Mouse (Mus musculus): ENCODE measurements around the gene Cntnap2. TPM values are rescaled to one million over a fixed set of nuclear protein-coding genes. Genes with fewer than 3 reads are reported as not detected.
"Not testable (repeated sequence)": the region's sequence is repeated elsewhere in the genome, so short reads cannot be mapped to it uniquely, and the experiment has no call there.

Gene Cntnap2
- polyA plus RNA-seq, 1 experiment from 2014 or later = 1.1 TPM

- Histone ChIP-seq H3K9me3 (ENCODE audit: control insufficient read depth, low read length) (no peaks in the 10 kb centered on the region), H3K4me1 (replicated peaks; ENCODE audit: control insufficient read depth, insufficient read depth, low read length) (peaks cover 2% of the 10 kb centered on the region; the same call in 1 of the 2 replicates), H3K36me3 (ENCODE audit: control insufficient read depth, insufficient read depth, low read length) (no peaks in the 10 kb centered on the region), H3K9ac (ENCODE audit: low read length) (no peak overlapping the region), H3K27ac (ENCODE audit: low read length) (no peak overlapping the region), H3K27me3 (ENCODE audit: control insufficient read depth, insufficient read depth, low read depth, low read length) (no peaks in the 10 kb centered on the region), H3K4me3 (ENCODE audit: low read length) (no peak overlapping the region), H3K4me2 (ENCODE audit: low read depth, low read length) (no peak overlapping the region)
- WGBS = 70% methylated on average over 1 of the region's 1 CpGs
- no peak for ATAC-seq (ENCODE audit: low read depth)
Measured at GRCm38 (mm10) chr6:47285742-47286141, 2226.6 kb downstream of the Cntnap2 start.

- not testable (repeated sequence) for H3K9me3 ChIP-seq (ENCODE audit: control insufficient read depth, low read length); H3K27me3 ChIP-seq (ENCODE audit: control insufficient read depth, insufficient read depth, low read depth, low read length); H3K4me2 ChIP-seq (ENCODE audit: low read depth, low read length); H3K36me3 ChIP-seq (ENCODE audit: control insufficient read depth, insufficient read depth, low read length); H3K27ac ChIP-seq (ENCODE audit: low read length); H3K4me3 ChIP-seq (ENCODE audit: low read length); ATAC-seq (ENCODE audit: low read depth); H3K9ac ChIP-seq (ENCODE audit: low read length); H3K4me1 ChIP-seq (replicated peaks; ENCODE audit: control insufficient read depth, insufficient read depth, low read length)
- 56% methylated on average over 12 of the region's 12 CpGs for WGBS
Measured at GRCm38 (mm10) chr6:47286247-47286967, 2227.2 kb downstream of the Cntnap2 start.

GRCm38 (mm10) chr6:47287722-47288121 lies 2228.6 kb downstream of the Cntnap2 start:
- Histone ChIP-seq H3K27me3 (ENCODE audit: control insufficient read depth, insufficient read depth, low read depth, low read length) (no peaks in the 10 kb centered on the region), H3K9ac (ENCODE audit: low read length) (no peak overlapping the region), H3K4me2 (ENCODE audit: low read depth, low read length) (no peak overlapping the region), H3K27ac (ENCODE audit: low read length) (no peak overlapping the region), H3K4me1 (replicated peaks; ENCODE audit: control insufficient read depth, insufficient read depth, low read length) (no peaks in the 10 kb centered on the region), H3K36me3 (ENCODE audit: control insufficient read depth, insufficient read depth, low read length) (no peaks in the 10 kb centered on the region), H3K4me3 (ENCODE audit: low read length) (no peak overlapping the region), H3K9me3 (ENCODE audit: control insufficient read depth, low read length) (no peaks in the 10 kb centered on the region)
- ATAC-seq (ENCODE audit: low read depth) = no peak
- 72% methylated on average over 1 of the region's 1 CpGs for WGBS

- Histone ChIP-seq H3K4me2 (ENCODE audit: low read depth, low read length) (no peak overlapping the region), H3K27ac (ENCODE audit: low read length) (no peak overlapping the region), H3K4me3 (ENCODE audit: low read length) (no peak overlapping the region), H3K4me1 (replicated peaks; ENCODE audit: control insufficient read depth, insufficient read depth, low read length) (no peaks in the 10 kb centered on the region), H3K36me3 (ENCODE audit: control insufficient read depth, insufficient read depth, low read length) (no peaks in the 10 kb centered on the region), H3K9me3 (ENCODE audit: control insufficient read depth, low read length) (no peaks in the 10 kb centered on the region), H3K9ac (ENCODE audit: low read length) (no peak overlapping the region), H3K27me3 (ENCODE audit: control insufficient read depth, insufficient read depth, low read depth, low read length) (no peaks in the 10 kb centered on the region)
- ATAC-seq (ENCODE audit: low read depth) = no peak
Measured at GRCm38 (mm10) chr6:47291973-47292372, 2232.8 kb downstream of the Cntnap2 start.

GRCm38 (mm10) chr6:47292437-47292836 lies 2233.3 kb downstream of the Cntnap2 start:
- H3K27me3 ChIP-seq (ENCODE audit: control insufficient read depth, insufficient read depth, low read depth, low read length) = no peaks in the 10 kb centered on the region
- H3K4me3 ChIP-seq (ENCODE audit: low read length) = no peak overlapping the region
- no peaks in the 10 kb centered on the region for H3K4me1 ChIP-seq (replicated peaks; ENCODE audit: control insufficient read depth, insufficient read depth, low read length)
- no peak overlapping the region for H3K9ac ChIP-seq (ENCODE audit: low read length)
- no peak overlapping the region for H3K4me2 ChIP-seq (ENCODE audit: low read depth, low read length)
- WGBS = 43% methylated on average over 3 of the region's 3 CpGs
- no peak for ATAC-seq (ENCODE audit: low read depth)
- H3K9me3 ChIP-seq (ENCODE audit: control insufficient read depth, low read length) = no peaks in the 10 kb centered on the region
- H3K27ac ChIP-seq (ENCODE audit: low read length) = no peak overlapping the region
- H3K36me3 ChIP-seq (ENCODE audit: control insufficient read depth, insufficient read depth, low read length) = no peaks in the 10 kb centered on the region

- Histone ChIP-seq H3K9me3 (ENCODE audit: control insufficient read depth, low read length) (no peaks in the 10 kb centered on the region), H3K4me1 (replicated peaks; ENCODE audit: control insufficient read depth, insufficient read depth, low read length) (no peaks in the 10 kb centered on the region), H3K27me3 (ENCODE audit: control insufficient read depth, insufficient read depth, low read depth, low read length) (no peaks in the 10 kb centered on the region), H3K4me2 (ENCODE audit: low read depth, low read length) (no peak overlapping the region), H3K4me3 (ENCODE audit: low read length) (no peak overlapping the region), H3K36me3 (ENCODE audit: control insufficient read depth, insufficient read depth, low read length) (no peaks in the 10 kb centered on the region), H3K27ac (ENCODE audit: low read length) (no peak overlapping the region), H3K9ac (ENCODE audit: low read length) (no peak overlapping the region)
- WGBS = 19% methylated on average over 1 of the region's 1 CpGs
- ATAC-seq (ENCODE audit: low read depth) = no peak
Measured at GRCm38 (mm10) chr6:47294433-47294832, 2235.3 kb downstream of the Cntnap2 start.

- Histone ChIP-seq H3K36me3 (ENCODE audit: control insufficient read depth, insufficient read depth, low read length) (no peaks in the 10 kb centered on the region), H3K4me3 (ENCODE audit: low read length) (no peak overlapping the region), H3K9me3 (ENCODE audit: control insufficient read depth, low read length) (no peaks in the 10 kb centered on the region), H3K9ac (ENCODE audit: low read length) (no peak overlapping the region), H3K4me1 (replicated peaks; ENCODE audit: control insufficient read depth, insufficient read depth, low read length) (peaks cover 6% of the 10 kb centered on the region; the same call in 1 of the 2 replicates), H3K27ac (ENCODE audit: low read length) (peak overlapping the region; percentile 41), H3K27me3 (ENCODE audit: control insufficient read depth, insufficient read depth, low read depth, low read length) (no peaks in the 10 kb centered on the region), H3K4me2 (ENCODE audit: low read depth, low read length) (peak overlapping the region; percentile 28; the same call in 1 of the 2 replicates)
- WGBS = 35% methylated on average over 11 of the region's 11 CpGs
- ATAC-seq (ENCODE audit: low read depth) = peak; percentile 84
Measured at GRCm38 (mm10) chr6:47304848-47305490, 2245.8 kb downstream of the Cntnap2 start.

GRCm38 (mm10) chr6:47306065-47306798 lies 2247.1 kb downstream of the Cntnap2 start:
- no peak overlapping the region for H3K27ac ChIP-seq (ENCODE audit: low read length)
- no peak overlapping the region for H3K4me3 ChIP-seq (ENCODE audit: low read length)
- no peak for ATAC-seq (ENCODE audit: low read depth)
- H3K4me2 ChIP-seq (ENCODE audit: low read depth, low read length) = no peak overlapping the region
- no peaks in the 10 kb centered on the region for H3K27me3 ChIP-seq (ENCODE audit: control insufficient read depth, insufficient read depth, low read depth, low read length)
- H3K4me1 ChIP-seq (replicated peaks; ENCODE audit: control insufficient read depth, insufficient read depth, low read length) = peaks cover 6% of the 10 kb centered on the region; the same call in 1 of the 2 replicates
- H3K9me3 ChIP-seq (ENCODE audit: control insufficient read depth, low read length) = no peaks in the 10 kb centered on the region
- no peaks in the 10 kb centered on the region for H3K36me3 ChIP-seq (ENCODE audit: control insufficient read depth, insufficient read depth, low read length)
- H3K9ac ChIP-seq (ENCODE audit: low read length) = no peak overlapping the region
- WGBS = 63% methylated on average over 8 of the region's 8 CpGs

- Histone ChIP-seq H3K36me3 (ENCODE audit: control insufficient read depth, insufficient read depth, low read length) (no peaks in the 10 kb centered on the region), H3K4me1 (replicated peaks; ENCODE audit: control insufficient read depth, insufficient read depth, low read length) (peaks cover 6% of the 10 kb centered on the region; the same call in 1 of the 2 replicates), H3K9me3 (ENCODE audit: control insufficient read depth, low read length) (no peaks in the 10 kb centered on the region), H3K4me2 (ENCODE audit: low read depth, low read length) (no peak overlapping the region), H3K9ac (ENCODE audit: low read length) (no peak overlapping the region), H3K27ac (ENCODE audit: low read length) (no peak overlapping the region), H3K4me3 (ENCODE audit: low read length) (no peak overlapping the region), H3K27me3 (ENCODE audit: control insufficient read depth, insufficient read depth, low read depth, low read length) (no peaks in the 10 kb centered on the region)
- ATAC-seq (ENCODE audit: low read depth) = no peak
- WGBS = 83% methylated on average over 12 of the region's 12 CpGs
Measured at GRCm38 (mm10) chr6:47306954-47307353, 2247.8 kb downstream of the Cntnap2 start.
